Mouse (Mus musculus) cerebellum, adult 2 months (tissue): ENCODE results near the gene Wdr38. TPM values are rescaled to one million over a fixed set of nuclear protein-coding genes. Genes with fewer than 3 reads are reported as not detected.
"Not testable (repeated sequence)": the region's sequence is repeated elsewhere in the genome, so short reads cannot be mapped to it uniquely, and the experiment has no call there.

Experiments used
- DNase-seq, 2 experiments: peaks; one replicate each; pipeline ENCODE4 v3.0.0; 2021
- H3K27ac ChIP-seq: fragments of 200-500 bp; 2 replicates; pipeline ENCODE4 v1.5.1; 2012; ENCODE audit warnings: low read length, control low read depth, inconsistent platforms; ENCODE audit not compliant: insufficient read depth
- H3K27me3 ChIP-seq: fragments of 200-500 bp; 2 replicates; pipeline ENCODE4 v1.6.1; 2012; ENCODE audit warnings: inconsistent platforms, mild to moderate bottlenecking, low read length, moderate library complexity; ENCODE audit not compliant: control insufficient read depth, insufficient read depth
- H3K4me1 ChIP-seq: fragments of 200-500 bp; 2 replicates; pipeline ENCODE4 v1.6.1; 2011; ENCODE audit warnings: low read length; ENCODE audit not compliant: control insufficient read depth, insufficient read depth
- H3K4me3 ChIP-seq: fragments of 200-500 bp; replicated peaks from 2 replicates; pipeline ENCODE3; 2011; ENCODE audit warnings: mild to moderate bottlenecking, low read depth, low read length, control low read depth; ENCODE audit not compliant: insufficient read depth
- CTCF ChIP-seq: fragments of 200-500 bp; IDR thresholded peaks from 2 replicates; pipeline ENCODE4 v1.5.1; 2011; ENCODE audit warnings: low read depth, mild to moderate bottlenecking, control low read depth, low read length, moderate library complexity, borderline replicate concordance; ENCODE audit not compliant: insufficient read depth
- POLR2A ChIP-seq: fragments of 200-500 bp; IDR thresholded peaks from 2 replicates; pipeline ENCODE4 v1.6.1; 2011; ENCODE audit warnings: low read length, control low read depth, borderline replicate concordance; ENCODE audit not compliant: insufficient read depth
- WGBS: fragments of 180-500 bp; shearing (Covaris S2); methylation state at CpG from one replicate; pipeline ENCODE4 v1.1.7; 2018; 5-methylcytosine and 5-hydroxymethylcytosine counted together
- polyA plus RNA-seq: library from polyadenylated mRNA; depleted of rRNA; stranded (reverse); fragments of >200 nt; gene quantifications from 2 replicates; pipeline ENCODE4 v1.2.3, GENCODE M21; 2012

The Wdr38 gene
- polyA plus RNA-seq, 1 experiment = 1.00 TPM

DNA sequence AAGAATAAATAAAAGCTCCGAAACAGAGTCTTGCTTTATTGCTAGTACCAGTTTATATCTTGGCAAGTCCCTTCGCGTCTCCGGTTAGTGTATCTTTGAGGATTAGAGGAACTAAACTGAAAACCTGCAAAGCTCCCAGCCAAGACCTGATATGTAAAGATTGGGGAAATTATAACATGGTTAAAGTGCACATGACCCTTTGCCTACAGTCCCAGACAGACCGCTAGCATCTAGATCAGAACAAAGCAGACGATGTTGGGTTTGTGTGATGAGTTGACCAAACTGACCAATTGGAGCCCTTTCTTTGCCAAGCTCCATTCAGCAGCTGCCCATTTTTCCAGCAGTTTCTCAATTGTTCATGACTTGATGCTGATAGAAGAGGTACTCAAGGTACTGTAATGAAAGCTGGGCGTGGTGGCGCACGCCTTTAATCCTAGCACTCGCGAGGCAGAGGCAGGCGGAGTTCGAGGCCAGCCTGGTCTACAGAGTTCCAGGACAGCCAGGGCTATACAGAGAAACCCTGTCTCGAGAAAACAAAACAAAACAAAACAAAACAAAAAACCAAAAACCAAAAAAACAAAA, 9.0 kb downstream of the Wdr38 start:
- no peak for DNase-seq
- no peak for TF ChIP-seq CTCF
- Histone ChIP-seq H3K27ac (no peak overlapping the region), H3K4me1 (peaks cover 9% of the 10 kb centered on the region), H3K27me3 (no peaks in the 10 kb centered on the region), H3K4me3 (peak overlapping the region; percentile 45)
- WGBS = 89% methylated on average over 14 of the region's 14 CpGs

DNA sequence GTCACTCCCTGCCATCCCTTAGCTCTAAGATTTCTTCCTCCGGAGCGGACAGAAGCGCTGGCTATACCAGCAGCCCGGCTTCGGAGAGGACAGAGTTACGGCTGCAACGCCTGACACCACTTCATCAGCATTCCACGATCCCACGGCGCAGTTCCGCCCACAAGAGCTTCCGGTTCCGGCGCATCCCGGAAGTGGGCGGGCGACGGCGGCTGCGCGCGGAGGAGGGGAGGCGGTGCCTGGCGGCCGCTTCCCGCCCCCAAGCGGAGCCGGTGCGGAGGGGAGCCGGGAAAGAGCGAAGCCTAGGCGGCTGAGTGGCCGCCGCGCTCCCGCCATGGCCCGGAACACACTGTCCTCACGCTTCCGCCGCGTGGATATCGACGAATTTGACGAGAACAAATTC, 10.6 kb downstream of the Wdr38 start:
- peaks cover 12% of the 10 kb centered on the region for H3K4me1 ChIP-seq
- DNase-seq = peak; percentile 94
- TF ChIP-seq CTCF = no peak
- TF ChIP-seq POLR2A = peak; percentile 92
- H3K27ac ChIP-seq = peak overlapping the region; percentile 85
- peak overlapping the region; percentile 96 for H3K4me3 ChIP-seq
- 0% methylated on average over 44 of the region's 44 CpGs for whole genome bisulfite sequencing
- H3K27me3 ChIP-seq = no peaks in the 10 kb centered on the region

DNA sequence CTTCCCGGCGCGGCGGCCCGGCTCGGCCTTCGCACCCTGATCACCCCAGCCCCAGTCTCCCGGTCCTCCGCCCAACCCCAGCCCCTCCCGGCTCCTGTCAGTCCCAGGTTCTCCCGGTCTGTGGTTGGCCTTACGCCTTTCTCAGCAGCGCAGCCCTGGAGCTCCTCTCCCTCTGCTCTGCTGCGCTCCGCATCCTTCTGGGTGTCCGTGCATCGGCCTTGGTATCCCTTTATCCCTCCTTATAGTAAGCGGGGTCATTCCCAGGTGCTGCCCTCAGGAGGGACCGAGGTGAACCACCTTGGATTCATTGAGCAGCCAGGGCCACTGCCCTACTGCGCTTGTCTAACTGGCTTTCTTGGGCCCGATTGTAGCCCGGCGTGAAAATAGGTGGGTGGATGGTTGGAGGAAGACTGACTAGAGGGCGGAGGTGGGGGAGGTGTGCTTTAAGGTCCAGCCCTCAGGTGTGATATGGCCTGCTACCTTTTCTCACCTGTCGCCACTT, 11.1 kb downstream of the Wdr38 start:
- 1% methylated on average over 25 of the region's 25 CpGs for WGBS
- Histone ChIP-seq H3K4me3 (peak overlapping the region; percentile 86), H3K4me1 (peaks cover 12% of the 10 kb centered on the region), H3K27ac (peak overlapping the region; percentile 85), H3K27me3 (no peaks in the 10 kb centered on the region)
- TF ChIP-seq POLR2A = no peak
- no peak for DNase-seq

DNA sequence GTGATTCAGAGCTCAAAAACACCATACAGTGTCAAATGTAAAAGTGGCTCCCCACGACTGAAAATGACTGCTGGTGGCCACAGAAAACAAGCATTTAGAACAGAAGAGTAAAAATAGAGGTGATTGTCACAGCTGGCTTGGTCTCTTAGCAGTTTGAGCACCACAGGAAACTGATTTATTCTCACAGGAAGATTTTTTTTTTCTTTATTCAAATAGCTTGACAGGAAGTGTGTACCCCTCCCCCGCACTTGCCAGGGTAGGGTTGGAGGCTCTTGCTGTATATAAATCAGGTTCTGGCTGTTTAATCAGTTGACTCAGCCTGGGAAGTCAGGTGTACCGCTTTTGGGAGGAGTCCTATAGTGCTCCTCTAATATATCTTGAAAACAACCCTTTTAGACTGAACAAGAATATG, 11.7 kb downstream of the Wdr38 start:
- Histone ChIP-seq H3K4me3 (peak overlapping the region; percentile 86), H3K27ac (no peak overlapping the region; the same call in 1 of the 2 replicates), H3K27me3 (no peaks in the 10 kb centered on the region), H3K4me1 (peaks cover 7% of the 10 kb centered on the region)
- 21% methylated on average over 3 of the region's 3 CpGs for WGBS
- no peak for DNase-seq
- TF ChIP-seq CTCF (no peak), POLR2A (no peak)

DNA sequence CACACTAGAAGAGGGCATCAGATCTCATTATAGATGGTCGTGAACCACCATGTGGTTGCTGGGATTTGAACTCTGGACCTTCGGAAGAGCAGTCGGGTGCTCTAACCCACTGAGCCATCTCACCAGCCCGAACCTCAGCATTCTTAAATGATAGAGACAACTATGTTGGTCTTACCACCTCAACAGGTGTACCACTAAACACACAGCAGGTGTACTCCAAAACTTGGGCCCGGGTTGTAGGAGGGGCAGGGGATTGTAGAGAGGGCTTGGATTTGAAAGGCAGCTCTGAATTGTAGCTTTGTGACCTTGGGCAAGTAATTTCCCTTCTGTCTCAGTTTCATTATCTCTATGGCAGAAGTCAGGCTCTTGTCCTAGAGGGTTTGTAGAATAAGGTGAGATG, 12.9 kb downstream of the Wdr38 start:
- WGBS = 91% methylated on average over 5 of the region's 5 CpGs
- H3K4me3 ChIP-seq, DNase-seq, H3K27me3 ChIP-seq, H3K27ac ChIP-seq, H3K4me1 ChIP-seq: not testable (repeated sequence)

DNA sequence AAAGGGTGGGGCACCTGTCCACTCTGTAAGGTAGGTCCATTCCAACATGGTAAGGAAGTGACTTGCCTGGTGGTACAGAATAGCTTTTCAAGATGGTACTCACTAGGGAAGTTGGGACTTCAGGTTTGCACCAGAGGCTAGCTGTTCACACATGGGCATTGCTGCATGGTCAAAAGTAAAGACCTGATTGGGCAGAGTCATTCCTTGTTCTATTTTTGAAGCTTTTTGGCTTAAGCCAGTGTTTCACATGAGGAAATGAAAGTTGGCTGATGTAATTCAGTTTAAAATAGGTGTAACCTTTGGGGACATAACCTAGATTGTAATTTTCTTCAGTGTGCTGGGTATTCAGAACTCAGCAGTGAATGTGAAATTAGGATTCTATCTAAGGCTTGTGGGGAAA, 14.0 kb downstream of the Wdr38 start:
- peaks cover 7% of the 10 kb centered on the region for H3K4me1 ChIP-seq
- peak in 1 of 2 experiments; percentile 45 for DNase-seq
- H3K27ac ChIP-seq = no peak overlapping the region
- H3K4me3 ChIP-seq = no peak overlapping the region
- TF ChIP-seq CTCF = no peak
- no peak for TF ChIP-seq POLR2A
- H3K27me3 ChIP-seq = no peaks in the 10 kb centered on the region

DNA sequence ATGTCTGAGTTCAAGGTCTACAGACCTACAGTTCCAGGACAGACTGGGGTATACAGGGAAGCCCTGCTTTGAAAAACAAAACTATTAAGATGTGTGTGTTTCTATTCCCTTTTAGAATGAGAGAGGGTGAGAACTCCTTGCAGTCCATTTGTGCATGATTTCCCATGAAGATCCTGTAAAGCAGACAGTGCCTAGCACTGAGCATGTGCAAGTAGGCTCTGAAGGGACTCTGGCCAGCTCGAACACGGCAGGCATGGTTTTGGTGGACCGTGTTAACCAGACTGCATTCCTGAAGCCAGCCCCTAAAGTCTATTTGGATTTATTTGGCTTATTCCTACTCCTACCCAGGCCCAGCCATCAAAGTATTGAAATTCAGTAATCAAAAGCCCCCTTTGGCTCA, 14.7 kb downstream of the Wdr38 start:
- no peaks in the 10 kb centered on the region for H3K27me3 ChIP-seq
- H3K4me3 ChIP-seq = no peak overlapping the region
- DNase-seq = no peak
- TF ChIP-seq CTCF = no peak
- no peak for TF ChIP-seq POLR2A
- WGBS = 38% methylated on average over 3 of the region's 3 CpGs
- H3K27ac ChIP-seq = no peak overlapping the region
- peaks cover 7% of the 10 kb centered on the region for H3K4me1 ChIP-seq

DNA sequence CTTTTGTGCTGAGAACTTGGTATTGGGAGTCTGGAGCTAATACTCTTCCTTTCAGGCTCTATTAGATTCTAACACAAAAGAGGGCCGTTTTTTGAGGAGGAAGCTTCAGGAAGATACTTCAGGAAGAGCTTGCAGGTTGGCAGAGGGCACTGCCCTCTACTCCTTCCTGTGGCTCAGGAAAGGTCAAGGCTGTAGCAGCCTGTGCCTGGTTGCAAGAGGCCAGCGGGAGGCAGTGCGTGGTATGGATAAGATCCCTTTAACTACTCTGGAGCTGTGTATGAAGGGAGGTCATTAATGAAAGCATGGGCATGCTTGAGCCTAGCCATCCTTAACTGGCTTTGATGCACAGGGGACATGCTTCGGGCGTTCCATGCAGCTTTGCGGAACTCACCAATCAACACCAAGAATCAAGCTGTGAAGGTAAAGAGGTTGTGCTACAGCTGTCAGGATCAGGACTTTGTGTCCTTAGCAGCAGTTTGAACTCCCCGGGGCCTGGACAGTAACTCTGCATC, 15.5 kb downstream of the Wdr38 start:
- 81% methylated on average over 7 of the region's 7 CpGs for WGBS

DNA sequence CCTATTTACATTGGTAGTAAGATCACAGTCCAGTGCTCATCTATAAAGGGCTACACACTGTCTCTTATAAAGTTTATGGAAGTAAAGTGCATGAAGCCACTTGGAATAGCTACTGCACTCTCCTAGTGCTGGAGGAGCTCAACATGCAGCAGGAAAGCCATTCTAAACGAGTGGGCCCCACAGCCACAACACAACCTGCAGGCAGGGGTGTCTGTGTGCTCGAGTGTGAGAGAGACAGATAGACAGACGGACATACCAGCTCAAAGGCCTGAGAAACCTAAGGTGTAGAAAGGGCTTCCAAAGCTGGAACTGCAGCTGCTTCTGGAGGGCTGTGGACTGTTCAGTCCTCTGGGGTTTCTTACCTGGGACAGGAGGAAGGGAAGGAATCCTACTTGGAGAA, 19.3 kb downstream of the Wdr38 start:
- Histone ChIP-seq H3K27me3 (no peaks in the 10 kb centered on the region), H3K4me1 (no peaks in the 10 kb centered on the region; the same call in 1 of the 2 replicates), H3K27ac (no peak overlapping the region), H3K4me3 (no peak overlapping the region)
- no peak for DNase-seq
- no peak for TF ChIP-seq CTCF
- no peak for TF ChIP-seq POLR2A
- WGBS = 81% methylated on average over 3 of the region's 3 CpGs

More for the DNA sequence above, 15.5 kb downstream of the Wdr38 start:
- H3K27ac ChIP-seq = no peak overlapping the region
- no peak overlapping the region for H3K4me3 ChIP-seq
- peaks cover 7% of the 10 kb centered on the region for H3K4me1 ChIP-seq
- no peak for DNase-seq
- no peaks in the 10 kb centered on the region for H3K27me3 ChIP-seq
- TF ChIP-seq POLR2A (no peak), CTCF (no peak)
